31 mouse cellular contexts compared by ENCODE assay signal in the genomic region with DNA sequence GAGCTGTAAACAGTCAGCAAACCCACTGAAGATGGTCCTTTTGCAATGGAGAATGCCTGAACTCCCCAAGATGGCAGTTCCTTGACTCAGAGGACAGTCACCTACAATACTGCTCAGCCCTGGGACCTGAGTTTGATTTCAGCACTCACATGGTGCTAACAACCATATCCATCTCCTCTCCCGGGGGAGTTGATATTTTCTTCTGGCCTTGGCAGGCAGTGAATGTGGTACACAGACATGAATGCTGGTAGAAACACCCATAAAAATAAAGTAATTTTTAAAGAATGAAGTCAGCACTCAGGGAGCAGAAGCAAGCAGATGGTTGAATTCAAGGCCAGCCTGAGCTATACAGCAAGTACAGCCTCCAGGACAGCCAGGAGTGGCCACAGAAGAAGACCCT. TPM values are rescaled to one million over a fixed set of nuclear protein-coding genes. Genes with fewer than 3 reads are reported as not detected.
A peak's percentile ranks its signal among the peaks of the same experiment; 100 is the strongest.
DNase-seq lines count a peak whose midpoint lies in the region; ATAC-seq and TF ChIP-seq lines count a peak whose summit lies in the region.
"Had no signal": no experiment of that assay in that cellular context is flagged by ENCODE, and none has a peak within 500 bp of the region (broad histone marks: within the 10 kb centered on the region; RNA-seq: fewer than 3 reads in every experiment).

No protein-coding gene starts in this region.

- no peak overlapping the region for H3K4me2 ChIP-seq in hindbrain, embryonic 13.5 days
- H3K4me2 ChIP-seq: embryonic facial prominence, embryonic 12.5 days; embryonic facial prominence, embryonic 15.5 days; forebrain, embryonic 15.5 days; heart, embryonic 11.5 days; hindbrain, embryonic 12.5 days; intestine, embryonic 15.5 days had no signal

- H3K36me3 ChIP-seq in hindbrain, embryonic 13.5 days = no peaks in the 10 kb centered on the region
- H3K36me3 ChIP-seq: embryonic facial prominence, embryonic 12.5 days; embryonic facial prominence, embryonic 15.5 days; forebrain, embryonic 15.5 days; hindbrain, embryonic 12.5 days; intestine, embryonic 15.5 days had no signal

- ATAC-seq in hindbrain, embryonic 13.5 days (ENCODE audit: low FRiP score) = no peak
- ATAC-seq: forebrain, embryonic 15.5 days; hindbrain, embryonic 16.5 days; intestine, embryonic 15.5 days; Patski had no signal

- no peak for TF ChIP-seq CTCF in gastrocnemius, adult 2 months (IDR thresholded peaks at IDR 0.05)
- TF ChIP-seq CTCF in layer of hippocampus, adult 2 months (conservative IDR thresholded peaks at IDR 0.05) = no peak

- intact Hi-C loops in gastrocnemius, adult 2 months (cut with DNase I) = no loop called here
- intact Hi-C loops in gastrocnemius, postnatal 36 days (cut with DNase I) = no loop called here

- no peak overlapping the region for H3K4me3 ChIP-seq in gastrocnemius, adult 2 months
- H3K4me3 ChIP-seq in layer of hippocampus, adult 2 months = no peak overlapping the region
- H3K4me3 ChIP-seq in hindbrain, embryonic 13.5 days = no peak overlapping the region
- H3K4me3 ChIP-seq: embryonic facial prominence, embryonic 12.5 days; embryonic facial prominence, embryonic 15.5 days; forebrain, embryonic 15.5 days; heart, adult 2 months; hindbrain, embryonic 12.5 days; intestine, embryonic 15.5 days had no signal

- no peaks in the 10 kb centered on the region for H3K27me3 ChIP-seq in hindbrain, embryonic 13.5 days
- H3K27me3 ChIP-seq: embryonic facial prominence, embryonic 12.5 days; embryonic facial prominence, embryonic 15.5 days; forebrain, embryonic 15.5 days; hindbrain, embryonic 12.5 days; intestine, embryonic 15.5 days; Patski had no signal

- H3K4me1 ChIP-seq in hindbrain, embryonic 13.5 days (replicated peaks) = peaks cover 33% of the 10 kb centered on the region

- H3K27ac ChIP-seq in gastrocnemius, adult 2 months = no peak overlapping the region
- peak overlapping the region; percentile 100 for H3K27ac ChIP-seq in layer of hippocampus, adult 2 months
- H3K27ac ChIP-seq in hindbrain, embryonic 13.5 days = no peak overlapping the region
- H3K27ac ChIP-seq: embryonic facial prominence, embryonic 12.5 days; embryonic facial prominence, embryonic 15.5 days; heart, adult 2 months; hindbrain, embryonic 12.5 days; intestine, embryonic 15.5 days had no signal

- H3K9ac ChIP-seq in hindbrain, embryonic 13.5 days = no peak overlapping the region
- H3K9ac ChIP-seq: embryonic facial prominence, embryonic 12.5 days; embryonic facial prominence, embryonic 15.5 days; forebrain, embryonic 15.5 days; hindbrain, embryonic 12.5 days; intestine, embryonic 15.5 days had no signal

- 86% methylated on average over 1 of the region's 1 CpGs for WGBS in hindbrain, embryonic 13.5 days

- H3K9me3 ChIP-seq in hindbrain, embryonic 13.5 days = no peaks in the 10 kb centered on the region
- H3K9me3 ChIP-seq: embryonic facial prominence, embryonic 12.5 days; embryonic facial prominence, embryonic 15.5 days; forebrain, embryonic 15.5 days had no signal

- DNase-seq in gastrocnemius, adult 2 months = peak; percentile 7
- no peak for DNase-seq in gastrocnemius, postnatal 36 days
- DNase-seq in layer of hippocampus, adult 2 months (ENCODE audit: low spot score in 2 of 2) = no peak
- DNase-seq in layer of hippocampus, adult 8-10 months (ENCODE audit: low spot score in 2 of 2) = no peak
- DNase-seq in 3T3-L1 (ENCODE audit: low read depth, low spot score) = peak; percentile 67
- DNase-seq in right cerebral cortex, postnatal 25 days = no peak
- DNase-seq: adrenal gland, postnatal 10 days; adrenal gland, postnatal 36 days; cerebellum, adult 11 months; cerebellum, adult 2 months; cerebellum, adult 9-11 months; cerebellum, postnatal 25 days; gastrocnemius, postnatal 14 days had no signal

RNA-seq across cellular contexts. Expression of gene Thra, which starts 4.3 kb away (rescaled TPM):
- total RNA-seq in gastrocnemius, adult 2 months (2021) = 10 to 100 TPM; 78.8 to 96.8 TPM
- 10 to 100 TPM; 72.6 to 75.7 TPM for total RNA-seq in gastrocnemius, postnatal 36 days (2021)
- total RNA-seq in layer of hippocampus, adult 2 months (2021) = 1,000 to 10,000 TPM in 1 of 2 experiments, 100 to 1,000 TPM in 1; 996 to 1,082 TPM
- total RNA-seq in layer of hippocampus, adult 8-10 months (2022) = 100 to 1,000 TPM; 919 to 985 (median 938) TPM
- polyA plus RNA-seq in hindbrain, embryonic 13.5 days (2015; fragmentation: Nextera tagmentation; extraction: Ambion mirVana) = 117 and 122 TPM in 2 replicates

RNA-seq across cellular contexts. Expression of gene Med24, which starts 6.9 kb away (rescaled TPM):
- 10 to 100 TPM; 52.0 to 58.4 TPM for total RNA-seq in gastrocnemius, adult 2 months (2021)
- 10 to 100 TPM; 41.4 to 41.9 TPM for total RNA-seq in gastrocnemius, postnatal 36 days (2021)
- total RNA-seq in layer of hippocampus, adult 2 months (2021) = 100 to 1,000 TPM; 146 to 148 TPM
- total RNA-seq in layer of hippocampus, adult 8-10 months (2022) = 100 to 1,000 TPM; 118 to 162 (median 138) TPM
- 72.4 and 75.2 TPM in 2 replicates for polyA plus RNA-seq in hindbrain, embryonic 13.5 days (2015; fragmentation: Nextera tagmentation; extraction: Ambion mirVana)

RNA-seq across cellular contexts. Expression of gene Csf3, which starts 35.1 kb away (rescaled TPM):
- total RNA-seq in gastrocnemius, adult 2 months (2021) = not detected
- total RNA-seq in gastrocnemius, postnatal 36 days (2021) = not detected
- not detected for total RNA-seq in layer of hippocampus, adult 2 months (2021)
- not detected for total RNA-seq in layer of hippocampus, adult 8-10 months (2022)
- not detected in 2 replicates for polyA plus RNA-seq in hindbrain, embryonic 13.5 days (2015; fragmentation: Nextera tagmentation; extraction: Ambion mirVana)
- total RNA-seq: adrenal gland, adult 18-20 months; adrenal gland, postnatal 10 days; adrenal gland, postnatal 36 days; common myeloid progenitor, adult 5-6 weeks; gastrocnemius, adult 18-20 months; gastrocnemius, postnatal 14 days; heart, adult 2 months; heart, postnatal 25 days; hematopoietic stem cell, adult 5-6 weeks had no signal
- polyA plus RNA-seq: cerebellum, adult 2 months; embryonic facial prominence, embryonic 12.5 days; forebrain, embryonic 11.5 days; forebrain, embryonic 15.5 days; heart, adult 2 months; heart, embryonic 11.5 days; heart, embryonic 14.5 days; heart, postnatal 0 days; hindbrain, embryonic 12.5 days; hindbrain, embryonic 16.5 days; intestine, embryonic 15.5 days had no signal

RNA-seq across cellular contexts. Expression of gene Nr1d1, which starts 39.0 kb away (rescaled TPM):
- 100 to 1,000 TPM in 1 of 2 experiments, 10 to 100 TPM in 1; 56.3 to 152 TPM for total RNA-seq in gastrocnemius, adult 2 months (2021)
- 100 to 1,000 TPM in 1 of 2 experiments, 10 to 100 TPM in 1; 86.6 to 139 TPM for total RNA-seq in gastrocnemius, postnatal 36 days (2021)
- 10 to 100 TPM; 93.2 to 94.0 TPM for total RNA-seq in layer of hippocampus, adult 2 months (2021)
- 10 to 100 TPM; 86.6 to 99.6 (median 92.7) TPM for total RNA-seq in layer of hippocampus, adult 8-10 months (2022)
- polyA plus RNA-seq in hindbrain, embryonic 13.5 days (2015; fragmentation: Nextera tagmentation; extraction: Ambion mirVana) = 1.9 and 2.4 TPM in 2 replicates

RNA-seq across cellular contexts. Expression of gene Psmd3, which starts 53.8 kb away (rescaled TPM):
- 100 to 1,000 TPM; 101 to 106 TPM for total RNA-seq in gastrocnemius, adult 2 months (2021)
- 10 to 100 TPM; 88.1 to 91.9 TPM for total RNA-seq in gastrocnemius, postnatal 36 days (2021)
- total RNA-seq in layer of hippocampus, adult 2 months (2021) = 100 to 1,000 TPM; 123 to 125 TPM
- total RNA-seq in layer of hippocampus, adult 8-10 months (2022) = 100 to 1,000 TPM; 115 to 128 (median 124) TPM
- polyA plus RNA-seq in hindbrain, embryonic 13.5 days (2015; fragmentation: Nextera tagmentation; extraction: Ambion mirVana) = 176 and 182 TPM in 2 replicates

Comparison
In these comparisons a context has a peak if more than half of its experiments do, and no peak if none do; other contexts are left out.
1. DNase-seq: peak in gastrocnemius, adult 2 months (single experiment) and 3T3-L1 (single experiment); none in gastrocnemius, postnatal 36 days (0 of 2), layer of hippocampus, adult 2 months (0 of 2), layer of hippocampus, adult 8-10 months (0 of 2) and right cerebral cortex, postnatal 25 days (single experiment).
2. RNA of gene Thra, which starts 4.3 kb away (total RNA-seq): 996 to 1,082 TPM in layer of hippocampus, adult 2 months and 919 to 985 TPM in layer of hippocampus, adult 8-10 months; 78.8 to 96.8 TPM in gastrocnemius, adult 2 months and 72.6 to 75.7 TPM in gastrocnemius, postnatal 36 days; every median in the first group is over 4 times any median in the second.